Mouse (Mus musculus): ENCODE measurements at regions not wholly inside any gene's neighbourhood (a gene's known extent, or its start where the extent isn't known, plus 50 kb on each side); places are given as distances from the start of the nearest gene placed in this dataset.

DNA sequence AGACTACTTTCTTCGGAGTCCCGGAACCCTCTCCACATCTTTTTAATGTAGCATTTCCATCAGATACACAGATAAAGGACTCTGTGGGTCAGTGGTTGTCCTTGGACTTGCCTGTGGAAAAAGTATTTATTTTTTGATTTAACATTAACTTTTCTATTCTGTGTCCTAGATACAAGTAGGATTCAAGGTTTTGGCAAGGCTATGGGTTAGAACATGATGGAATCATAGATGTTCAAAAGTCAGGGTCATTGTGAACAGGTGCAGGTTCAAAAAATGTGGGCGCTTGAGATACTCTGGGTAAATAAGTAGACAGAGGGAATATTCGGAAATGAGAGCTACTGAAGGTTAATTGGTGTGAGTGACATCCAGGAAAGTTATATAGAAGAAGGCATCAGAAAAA lies 347.7 kb downstream of the Cypt12 start:
- no peak for ATAC-seq (ENCODE audit: extremely low read depth, insufficient number of reproducible peaks, low FRiP score, poor library complexity, severe bottlenecking)
- Histone ChIP-seq H3K27me3 (ENCODE audit: insufficient read depth, low read length) (no peaks in the 10 kb centered on the region), H3K9me3 (replicated peaks) (no peaks in the 10 kb centered on the region), H3K4me3 (ENCODE audit: low read depth, low read length) (no peak overlapping the region), H3K36me3 (replicated peaks) (no peaks in the 10 kb centered on the region), H3K4me1 (ENCODE audit: insufficient read depth, low read depth, low read length) (no peaks in the 10 kb centered on the region)
- DNase-seq (ENCODE audit: low spot score) = no peak
- TF ChIP-seq CTCF (IDR thresholded peaks at IDR 0.05; ENCODE audit: low read depth, low read length) (no peak), GATA2 (IDR thresholded peaks at IDR 0.05; ENCODE audit: borderline replicate concordance, low read depth, low read length) (no peak), POLR2AphosphoS5 (IDR thresholded peaks at IDR 0.05; ENCODE audit: insufficient replicate concordance, low read depth, low read length) (no peak), TAL1 (conservative IDR thresholded peaks at IDR 0.05; ENCODE audit: low read depth, low read length) (no peak)

DNA sequence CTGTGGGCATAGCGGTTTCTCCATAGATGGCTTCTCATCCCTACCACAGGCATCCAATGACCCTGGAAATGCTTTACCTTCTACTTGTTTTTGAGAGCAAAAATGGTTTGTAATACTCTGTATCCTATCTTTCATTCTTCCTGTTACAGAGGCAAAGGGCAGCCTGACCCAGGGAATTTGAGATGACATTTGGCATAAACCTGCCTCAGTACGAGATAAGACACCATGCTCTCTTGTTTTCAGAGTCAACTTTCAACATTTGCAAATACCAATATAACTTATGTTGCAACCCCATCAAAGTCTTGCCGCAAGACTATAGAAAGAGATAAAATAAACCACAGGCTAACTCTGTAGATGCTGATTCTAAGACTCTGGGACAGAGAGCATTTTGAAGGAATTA lies 350.5 kb downstream of the Cypt12 start:
- Histone ChIP-seq H3K4me1 (ENCODE audit: insufficient read depth, low read depth, low read length) (no peaks in the 10 kb centered on the region), H3K27me3 (ENCODE audit: insufficient read depth, low read length) (no peaks in the 10 kb centered on the region), H3K36me3 (replicated peaks) (no peaks in the 10 kb centered on the region), H3K4me3 (ENCODE audit: low read depth, low read length) (no peak overlapping the region), H3K9me3 (replicated peaks) (peaks cover 2% of the 10 kb centered on the region; the same call in 1 of the 2 replicates)
- ATAC-seq (ENCODE audit: extremely low read depth, insufficient number of reproducible peaks, low FRiP score, poor library complexity, severe bottlenecking) (no peak), DNase-seq (ENCODE audit: low spot score) (no peak)
- TF ChIP-seq GATA2 (IDR thresholded peaks at IDR 0.05; ENCODE audit: borderline replicate concordance, low read depth, low read length) = no peak
- TF ChIP-seq POLR2AphosphoS5 (IDR thresholded peaks at IDR 0.05; ENCODE audit: insufficient replicate concordance, low read depth, low read length) = no peak
- TF ChIP-seq GATA1 (IDR thresholded peaks at IDR 0.05; ENCODE audit: borderline replicate concordance, low read length) = no peak
- TF ChIP-seq CTCF (IDR thresholded peaks at IDR 0.05; ENCODE audit: low read depth, low read length) = no peak
- no peak for TF ChIP-seq TAL1 (conservative IDR thresholded peaks at IDR 0.05; ENCODE audit: low read depth, low read length)

DNA sequence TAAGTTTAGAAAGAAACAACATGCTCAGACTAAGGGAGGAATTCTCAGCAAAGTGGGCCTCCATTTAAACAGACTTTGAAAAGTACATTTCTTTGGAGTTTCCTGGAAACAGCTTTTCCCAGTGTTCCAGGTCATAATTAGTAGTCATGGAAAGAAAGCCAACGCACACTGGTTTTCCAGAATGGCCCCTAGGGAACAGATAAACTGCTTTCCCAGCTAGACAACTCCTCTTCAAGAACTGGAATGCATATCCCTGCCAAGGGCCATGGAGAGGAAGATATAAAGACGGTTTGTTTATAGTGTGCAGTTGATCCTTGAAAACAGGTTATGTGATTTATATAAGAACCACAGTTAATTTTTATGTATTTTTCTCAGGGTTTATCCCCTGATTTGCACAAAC lies 351.3 kb downstream of the Cypt12 start:
- Histone ChIP-seq H3K4me3 (ENCODE audit: low read depth, low read length) (no peak overlapping the region), H3K36me3 (replicated peaks) (no peaks in the 10 kb centered on the region), H3K9me3 (replicated peaks) (peaks cover 2% of the 10 kb centered on the region; the same call in 1 of the 2 replicates), H3K4me1 (ENCODE audit: insufficient read depth, low read depth, low read length) (no peaks in the 10 kb centered on the region), H3K27me3 (ENCODE audit: insufficient read depth, low read length) (no peaks in the 10 kb centered on the region)
- no peak for TF ChIP-seq CTCF (IDR thresholded peaks at IDR 0.05; ENCODE audit: low read depth, low read length)
- TF ChIP-seq GATA2 (IDR thresholded peaks at IDR 0.05; ENCODE audit: borderline replicate concordance, low read depth, low read length) = no peak
- TF ChIP-seq GATA1 (IDR thresholded peaks at IDR 0.05; ENCODE audit: borderline replicate concordance, low read length) = no peak
- TF ChIP-seq POLR2AphosphoS5 (IDR thresholded peaks at IDR 0.05; ENCODE audit: insufficient replicate concordance, low read depth, low read length) = no peak
- TF ChIP-seq TAL1 (conservative IDR thresholded peaks at IDR 0.05; ENCODE audit: low read depth, low read length) = no peak
- no peak for DNase-seq (ENCODE audit: low spot score)
- ATAC-seq (ENCODE audit: extremely low read depth, insufficient number of reproducible peaks, low FRiP score, poor library complexity, severe bottlenecking) = no peak

DNA sequence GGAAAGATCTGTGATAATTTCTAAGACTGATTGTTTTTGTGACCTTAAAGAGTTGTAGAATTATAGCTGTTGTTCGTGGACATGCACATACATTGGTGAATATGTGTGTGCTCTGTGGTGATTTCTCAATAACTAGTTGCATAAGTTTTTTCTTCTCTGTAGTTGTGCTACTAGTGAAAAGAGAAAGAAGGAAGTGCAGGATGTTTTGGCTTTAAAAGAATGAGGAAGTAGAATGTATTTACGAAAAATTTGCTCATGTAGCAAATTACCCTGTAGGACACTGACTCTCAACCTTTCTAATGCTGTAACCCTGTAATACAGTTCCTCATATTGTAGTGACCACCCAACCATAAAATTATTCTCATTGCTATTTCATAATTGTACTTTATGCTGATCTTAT lies 371.2 kb downstream of the Cypt12 start:
- H3K4me1 ChIP-seq (ENCODE audit: insufficient read depth, low read depth, low read length) = no peaks in the 10 kb centered on the region
- TF ChIP-seq CTCF (IDR thresholded peaks at IDR 0.05; ENCODE audit: low read depth, low read length) (no peak), GATA2 (IDR thresholded peaks at IDR 0.05; ENCODE audit: borderline replicate concordance, low read depth, low read length) (no peak), TAL1 (conservative IDR thresholded peaks at IDR 0.05; ENCODE audit: low read depth, low read length) (no peak), POLR2AphosphoS5 (IDR thresholded peaks at IDR 0.05; ENCODE audit: insufficient replicate concordance, low read depth, low read length) (no peak), GATA1 (IDR thresholded peaks at IDR 0.05; ENCODE audit: borderline replicate concordance, low read length) (no peak)
- DNase-seq (ENCODE audit: low spot score) (no peak), ATAC-seq (ENCODE audit: extremely low read depth, insufficient number of reproducible peaks, low FRiP score, poor library complexity, severe bottlenecking) (no peak)
- no peaks in the 10 kb centered on the region for H3K27me3 ChIP-seq (ENCODE audit: insufficient read depth, low read length)
- H3K4me3 ChIP-seq (ENCODE audit: low read depth, low read length) = no peak overlapping the region
- H3K36me3 ChIP-seq (replicated peaks) = no peaks in the 10 kb centered on the region
- H3K9me3 ChIP-seq (replicated peaks) = no peaks in the 10 kb centered on the region

DNA sequence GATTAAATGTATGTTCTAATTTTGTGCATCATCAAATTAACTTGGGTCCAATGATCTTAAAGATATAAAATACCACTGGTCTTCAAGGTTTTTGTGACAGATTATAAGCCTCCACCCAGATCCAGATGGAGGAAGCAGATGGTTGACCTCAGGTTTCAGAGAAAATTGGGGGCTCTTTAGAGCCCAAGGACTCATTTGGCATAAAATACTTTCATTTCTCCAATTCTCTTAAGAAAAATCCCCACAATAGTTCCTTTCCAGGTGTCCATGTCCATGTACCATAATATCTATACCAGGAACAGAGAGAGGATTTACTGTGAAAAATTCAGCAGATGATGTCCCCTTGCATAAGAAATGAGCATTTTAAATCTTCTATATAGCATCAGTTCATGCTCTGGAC lies 385.0 kb downstream of the Cypt12 start:
- no peak overlapping the region for H3K4me3 ChIP-seq (ENCODE audit: low read depth, low read length)
- DNase-seq (ENCODE audit: low spot score) (no peak), ATAC-seq (ENCODE audit: extremely low read depth, insufficient number of reproducible peaks, low FRiP score, poor library complexity, severe bottlenecking) (no peak)
- no peaks in the 10 kb centered on the region for H3K4me1 ChIP-seq (ENCODE audit: insufficient read depth, low read depth, low read length)
- H3K27me3 ChIP-seq (ENCODE audit: insufficient read depth, low read length) = no peaks in the 10 kb centered on the region
- H3K36me3 ChIP-seq (replicated peaks) = no peaks in the 10 kb centered on the region
- no peaks in the 10 kb centered on the region for H3K9me3 ChIP-seq (replicated peaks)
- no peak for TF ChIP-seq GATA1 (IDR thresholded peaks at IDR 0.05; ENCODE audit: borderline replicate concordance, low read length)
- TF ChIP-seq CTCF (IDR thresholded peaks at IDR 0.05; ENCODE audit: low read depth, low read length) = no peak
- TF ChIP-seq TAL1 (conservative IDR thresholded peaks at IDR 0.05; ENCODE audit: low read depth, low read length) = no peak

DNA sequence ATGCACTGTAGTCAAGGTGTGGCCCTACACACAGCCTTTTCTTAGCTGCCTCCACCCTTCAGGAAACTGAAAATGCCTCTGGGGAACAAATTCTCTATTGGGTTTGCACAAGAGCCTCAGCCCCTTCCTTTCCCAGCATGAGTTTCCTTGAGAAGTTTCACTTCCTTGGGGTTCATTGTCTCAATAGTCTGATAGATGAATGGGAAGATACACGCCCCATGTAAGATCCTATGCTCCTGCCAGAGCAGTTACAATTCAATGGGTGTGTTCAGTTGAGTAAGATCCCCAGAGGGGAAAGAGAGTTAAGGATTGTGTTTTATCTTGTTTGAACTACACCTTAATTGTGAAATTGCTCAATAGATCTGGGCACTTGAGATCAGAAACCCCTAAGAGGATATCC lies 391.0 kb downstream of the Cypt12 start:
- H3K27me3 ChIP-seq (ENCODE audit: insufficient read depth, low read length) = no peaks in the 10 kb centered on the region
- H3K9me3 ChIP-seq (replicated peaks) = no peaks in the 10 kb centered on the region
- no peak overlapping the region for H3K4me3 ChIP-seq (ENCODE audit: low read depth, low read length)
- TF ChIP-seq TAL1 (conservative IDR thresholded peaks at IDR 0.05; ENCODE audit: low read depth, low read length) (no peak), GATA1 (IDR thresholded peaks at IDR 0.05; ENCODE audit: borderline replicate concordance, low read length) (no peak), GATA2 (IDR thresholded peaks at IDR 0.05; ENCODE audit: borderline replicate concordance, low read depth, low read length) (no peak), POLR2AphosphoS5 (IDR thresholded peaks at IDR 0.05; ENCODE audit: insufficient replicate concordance, low read depth, low read length) (no peak), CTCF (IDR thresholded peaks at IDR 0.05; ENCODE audit: low read depth, low read length) (no peak)
- H3K36me3 ChIP-seq (replicated peaks) = no peaks in the 10 kb centered on the region
- DNase-seq (ENCODE audit: low spot score) (no peak), ATAC-seq (ENCODE audit: extremely low read depth, insufficient number of reproducible peaks, low FRiP score, poor library complexity, severe bottlenecking) (no peak)
- no peaks in the 10 kb centered on the region for H3K4me1 ChIP-seq (ENCODE audit: insufficient read depth, low read depth, low read length)

DNA sequence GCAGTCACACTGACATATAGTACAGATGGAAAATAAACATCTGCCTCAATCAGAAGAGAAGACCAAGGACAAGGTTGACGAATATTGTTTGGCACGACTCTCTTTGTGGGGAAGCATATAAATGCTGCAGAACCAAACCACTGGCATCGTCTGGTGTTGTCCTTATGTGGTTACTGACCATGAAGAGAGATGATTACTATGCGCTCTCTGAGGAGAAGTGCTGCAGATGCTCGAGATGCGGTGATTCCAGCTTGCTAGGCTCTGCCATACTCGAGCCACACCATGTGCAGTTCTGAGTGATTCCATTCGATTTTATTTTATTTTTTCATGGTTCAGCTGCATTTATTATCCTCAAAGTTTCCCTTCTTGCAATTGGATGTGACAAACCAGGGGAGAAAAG lies 393.5 kb downstream of the Cypt12 start:
- Histone ChIP-seq H3K4me3 (ENCODE audit: low read depth, low read length) (no peak overlapping the region), H3K36me3 (replicated peaks) (no peaks in the 10 kb centered on the region), H3K4me1 (ENCODE audit: insufficient read depth, low read depth, low read length) (no peaks in the 10 kb centered on the region), H3K9me3 (replicated peaks) (no peaks in the 10 kb centered on the region), H3K27me3 (ENCODE audit: insufficient read depth, low read length) (no peaks in the 10 kb centered on the region)
- no peak for TF ChIP-seq GATA1 (IDR thresholded peaks at IDR 0.05; ENCODE audit: borderline replicate concordance, low read length)
- TF ChIP-seq TAL1 (conservative IDR thresholded peaks at IDR 0.05; ENCODE audit: low read depth, low read length) = no peak
- TF ChIP-seq CTCF (IDR thresholded peaks at IDR 0.05; ENCODE audit: low read depth, low read length) = no peak
- no peak for TF ChIP-seq POLR2AphosphoS5 (IDR thresholded peaks at IDR 0.05; ENCODE audit: insufficient replicate concordance, low read depth, low read length)
- no peak for TF ChIP-seq GATA2 (IDR thresholded peaks at IDR 0.05; ENCODE audit: borderline replicate concordance, low read depth, low read length)
- DNase-seq (ENCODE audit: low spot score) (no peak), ATAC-seq (ENCODE audit: extremely low read depth, insufficient number of reproducible peaks, low FRiP score, poor library complexity, severe bottlenecking) (no peak)
